In genomic region chr8:75108527-75109235, GRCm38 (mm10) we compare ENCODE assay signal across 8 mouse cellular contexts. TPM values are rescaled to one million over a fixed set of nuclear protein-coding genes. Genes with fewer than 3 reads are reported as not detected.
A peak's percentile ranks its signal among the peaks of the same experiment; 100 is the strongest.
DNase-seq lines count a peak whose midpoint lies in the region; ATAC-seq lines count a peak whose summit lies in the region.

No protein-coding gene starts in this region.

- peak overlapping the region; percentile 65 for H3K4me2 ChIP-seq in embryonic facial prominence, embryonic 12.5 days (replicated peaks)
- peak overlapping the region; percentile 61 for H3K4me2 ChIP-seq in limb, embryonic 12.5 days
- H3K4me2 ChIP-seq in midbrain, embryonic 14.5 days (ENCODE audit: low read length) = peak overlapping the region; percentile 88

- peak overlapping the region; percentile 76 for H3K9ac ChIP-seq in embryonic facial prominence, embryonic 12.5 days
- H3K9ac ChIP-seq in limb, embryonic 12.5 days (replicated peaks) = peak overlapping the region; percentile 84
- peak overlapping the region; percentile 55 for H3K9ac ChIP-seq in midbrain, embryonic 14.5 days (replicated peaks; ENCODE audit: low read length)

- H3K27ac ChIP-seq in embryonic facial prominence, embryonic 12.5 days = peak overlapping the region; percentile 91
- H3K27ac ChIP-seq in limb, embryonic 12.5 days = peak overlapping the region; percentile 95
- H3K27ac ChIP-seq in midbrain, embryonic 14.5 days (replicated peaks; ENCODE audit: low read depth, low read length) = peak overlapping the region; percentile 83

- peak overlapping the region; percentile 72 for H3K4me3 ChIP-seq in embryonic facial prominence, embryonic 12.5 days
- H3K4me3 ChIP-seq in limb, embryonic 12.5 days (replicated peaks) = peak overlapping the region; percentile 83
- peak overlapping the region; percentile 69 for H3K4me3 ChIP-seq in midbrain, embryonic 14.5 days (replicated peaks; ENCODE audit: low read depth, low read length)

- H3K27me3 ChIP-seq in embryonic facial prominence, embryonic 12.5 days = no peaks in the 10 kb centered on the region
- H3K27me3 ChIP-seq in limb, embryonic 12.5 days = no peaks in the 10 kb centered on the region
- H3K27me3 ChIP-seq in midbrain, embryonic 14.5 days (ENCODE audit: control insufficient read depth, insufficient read depth, low read length) = no peaks in the 10 kb centered on the region

- no peaks in the 10 kb centered on the region for H3K9me3 ChIP-seq in embryonic facial prominence, embryonic 12.5 days
- no peaks in the 10 kb centered on the region for H3K9me3 ChIP-seq in limb, embryonic 12.5 days
- no peaks in the 10 kb centered on the region for H3K9me3 ChIP-seq in midbrain, embryonic 14.5 days (ENCODE audit: control insufficient read depth, low read length)

- ATAC-seq in embryonic facial prominence, embryonic 12.5 days (ENCODE audit: insufficient number of reproducible peaks, insufficient read depth, low FRiP score, low TSS enrichment) = peak; percentile 65; the same call in 1 of the 2 replicates
- ATAC-seq in limb, embryonic 12.5 days (ENCODE audit: insufficient number of reproducible peaks, insufficient read depth, low FRiP score, low TSS enrichment, low read depth) = peak; percentile 60
- ATAC-seq in midbrain, embryonic 14.5 days (ENCODE audit: low FRiP score, low TSS enrichment) = peak; percentile 78

- DNase-seq in 3T3-L1 (ENCODE audit: low read depth, low spot score) = peak; percentile 94
- DNase-seq in adrenal gland, postnatal 36 days = peak; percentile 86 to 91
- DNase-seq in heart, adult 18-20 months = peak; percentile 86 to 87
- peak; percentile 85 for DNase-seq in kidney, adult 18-20 months
- DNase-seq in midbrain, embryonic 14.5 days = peak; percentile 89
- DNase-seq in spleen, adult 12 weeks (ENCODE audit: low spot score) = peak; percentile 71

- H3K36me3 ChIP-seq in embryonic facial prominence, embryonic 12.5 days = peaks cover 27% of the 10 kb centered on the region
- H3K36me3 ChIP-seq in limb, embryonic 12.5 days = peaks cover 31% of the 10 kb centered on the region
- H3K36me3 ChIP-seq in midbrain, embryonic 14.5 days (ENCODE audit: control insufficient read depth, insufficient read depth, low read length) = peaks cover 11% of the 10 kb centered on the region

- H3K4me1 ChIP-seq in embryonic facial prominence, embryonic 12.5 days = peaks cover 20% of the 10 kb centered on the region
- peaks cover 21% of the 10 kb centered on the region for H3K4me1 ChIP-seq in limb, embryonic 12.5 days (replicated peaks)
- H3K4me1 ChIP-seq in midbrain, embryonic 14.5 days (ENCODE audit: control insufficient read depth, insufficient read depth, low read length) = peaks cover 9% of the 10 kb centered on the region

- WGBS in embryonic facial prominence, embryonic 12.5 days = 1% methylated on average over 9 of the region's 9 CpGs
- WGBS in limb, embryonic 12.5 days = 1% methylated on average over 9 of the region's 9 CpGs
- WGBS in midbrain, embryonic 14.5 days = under 1% methylated on average over 9 of the region's 9 CpGs

RNA-seq across cellular contexts. Expression of gene Mcm5, which starts 0.7 kb away (rescaled TPM):
- total RNA-seq in adrenal gland, postnatal 36 days (2021) = 10 to 100 TPM; 12.7 to 14.2 TPM
- polyA plus RNA-seq in embryonic facial prominence, embryonic 12.5 days (2016; fragmentation: Nextera tagmentation; extraction: Ambion mirVana) = 205 TPM in 2 replicates
- total RNA-seq in heart, adult 18-20 months (2021) = 1 to 10 TPM; 3.3 to 5.1 TPM
- polyA plus RNA-seq in limb, embryonic 12.5 days (2016; fragmentation: Nextera tagmentation; extraction: Ambion mirVana) = 250 and 255 TPM in 2 replicates
- polyA plus RNA-seq in midbrain, embryonic 14.5 days (2014; fragmentation: Nextera tagmentation; extraction: Ambion mirVana) = 24.7 and 34.6 TPM in 2 replicates

RNA-seq across cellular contexts. Expression of gene Hmox1, which starts 15.3 kb away (rescaled TPM):
- total RNA-seq in adrenal gland, postnatal 36 days (2021) = 100 to 1,000 TPM in 1 of 2 experiments, 10 to 100 TPM in 1; 32.3 to 196 TPM
- 19.5 and 23.4 TPM in 2 replicates for polyA plus RNA-seq in embryonic facial prominence, embryonic 12.5 days (2016; fragmentation: Nextera tagmentation; extraction: Ambion mirVana)
- total RNA-seq in heart, adult 18-20 months (2021) = 10 to 100 TPM; 10.3 to 17.5 TPM
- 19.3 and 23.4 TPM in 2 replicates for polyA plus RNA-seq in limb, embryonic 12.5 days (2016; fragmentation: Nextera tagmentation; extraction: Ambion mirVana)
- 1.8 and 5.8 TPM in 2 replicates for polyA plus RNA-seq in midbrain, embryonic 14.5 days (2014; fragmentation: Nextera tagmentation; extraction: Ambion mirVana)

Comparison
In these comparisons a context has a peak if more than half of its experiments do, and no peak if none do; other contexts are left out.
1. Peak in every context shown above with its lines: DNase-seq, ATAC-seq, H3K4me3 ChIP-seq and H3K27ac ChIP-seq.